Mouse (Mus musculus) heart, adult 2 months (tissue): ENCODE data around the gene Cda.

Experiments
- EP300 ChIP-seq: fragments of 200-500 bp; IDR thresholded peaks from 2 replicates; pipeline ENCODE4 v1.6.1; 2011; ENCODE audit warnings: low read depth, low read length, control low read depth; ENCODE audit not compliant: insufficient read depth
- POLR2A ChIP-seq: fragments of 200-500 bp; IDR thresholded peaks from 2 replicates; pipeline ENCODE4 v1.6.1; 2011; ENCODE audit warnings: mild to moderate bottlenecking, low read depth, low read length, control low read depth; ENCODE audit not compliant: insufficient read depth

GRCm38 (mm10) chr4:138318509-138319266 lies 49.1 kb downstream of the Cda start:
- TF ChIP-seq POLR2A = no peak
- no peak for TF ChIP-seq EP300
